Mouse (Mus musculus): ENCODE measurements around the gene Ublcp1.

Gene Ublcp1

DNA sequence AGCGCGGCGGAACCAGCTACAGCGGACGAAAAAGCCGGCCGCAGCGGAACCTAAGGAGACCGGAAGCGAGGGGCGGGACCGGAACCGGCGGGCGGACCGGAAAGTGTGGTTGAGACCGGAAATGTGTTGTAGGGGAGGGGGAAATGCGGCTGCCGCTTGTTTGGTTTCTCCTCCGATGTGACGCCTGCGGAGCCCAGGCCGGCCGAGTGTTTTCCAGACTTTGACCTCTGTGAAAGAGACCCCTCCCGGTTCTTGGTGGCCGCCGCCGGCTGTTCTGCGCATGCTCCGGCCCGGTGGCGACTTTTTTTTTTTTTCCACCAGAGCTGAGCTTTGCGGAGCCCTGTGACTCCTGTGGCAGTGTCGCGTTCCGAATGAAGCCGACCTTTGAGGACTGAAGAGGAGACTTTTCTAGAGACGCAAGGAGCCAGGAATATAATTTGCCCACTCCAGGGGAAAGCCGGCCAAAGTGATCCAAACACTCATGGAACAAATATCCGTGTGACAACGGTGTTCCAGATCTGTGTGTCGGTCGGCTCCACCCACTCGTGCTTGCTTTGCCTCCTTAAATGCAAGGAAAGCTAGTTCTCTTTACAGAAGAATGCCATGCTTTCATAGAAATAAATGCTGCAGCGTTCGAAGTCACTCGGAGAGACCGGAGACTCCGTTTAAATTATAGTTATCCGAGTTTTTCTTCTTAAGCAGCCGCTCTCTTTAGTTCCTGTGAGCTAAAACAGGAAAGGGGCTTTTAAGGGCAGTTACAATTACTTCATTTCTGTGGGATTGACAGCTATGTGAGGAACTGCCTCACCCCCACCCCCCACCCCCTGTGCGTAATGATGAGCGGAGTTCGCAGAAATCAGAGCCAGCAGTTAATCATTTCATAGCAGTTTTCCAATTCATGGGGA lies at the start of gene Ublcp1:
Gene Ublcp1, minus strand, starts transcription at position 67 of the 905 bp plus-strand sequence.
- peak; percentile 95 for DNase-seq

DNA sequence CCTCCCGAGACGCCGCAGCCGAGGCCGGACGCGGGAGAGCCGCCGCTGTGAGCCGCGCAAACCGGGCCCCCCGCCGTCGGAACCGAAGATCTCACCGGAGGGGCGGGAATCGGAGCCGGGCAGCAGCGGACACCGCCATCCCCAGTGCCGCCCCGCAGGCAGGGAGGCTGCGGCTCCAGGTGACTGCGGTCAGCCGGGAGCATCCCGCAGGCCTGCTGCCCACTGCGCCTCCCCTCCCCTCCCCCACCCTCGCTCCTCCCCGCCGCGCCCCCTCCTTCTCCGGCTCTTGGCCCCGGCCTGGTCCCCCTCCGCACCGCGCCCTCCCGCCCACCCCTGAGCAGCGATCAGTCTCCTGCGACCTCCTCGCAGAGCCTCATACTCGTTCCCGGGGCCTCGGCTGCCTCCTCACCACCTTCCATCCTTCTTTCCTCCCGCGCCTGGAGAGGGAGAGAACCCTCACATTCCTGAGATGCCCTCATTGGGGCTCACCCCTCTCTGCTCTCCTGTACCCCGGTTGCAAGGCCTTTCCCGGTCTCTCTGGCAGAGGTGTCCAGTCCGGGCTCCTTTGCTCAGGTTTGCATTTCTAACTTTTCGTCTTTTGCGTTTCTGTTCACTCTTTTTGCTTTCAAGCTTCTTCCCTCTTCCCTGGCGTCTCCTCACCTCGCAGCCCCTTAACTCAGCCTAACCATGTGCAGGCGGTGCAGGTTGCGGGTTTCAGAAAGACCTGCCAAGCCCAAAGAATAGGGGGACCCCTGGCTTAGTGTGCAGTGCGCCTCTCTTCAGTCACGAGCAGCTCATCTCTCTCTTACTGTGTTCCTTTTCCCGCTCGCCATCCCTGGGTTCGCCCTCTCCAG lies 49.0 kb upstream of the Ublcp1 start:
- no peak for DNase-seq

DNA sequence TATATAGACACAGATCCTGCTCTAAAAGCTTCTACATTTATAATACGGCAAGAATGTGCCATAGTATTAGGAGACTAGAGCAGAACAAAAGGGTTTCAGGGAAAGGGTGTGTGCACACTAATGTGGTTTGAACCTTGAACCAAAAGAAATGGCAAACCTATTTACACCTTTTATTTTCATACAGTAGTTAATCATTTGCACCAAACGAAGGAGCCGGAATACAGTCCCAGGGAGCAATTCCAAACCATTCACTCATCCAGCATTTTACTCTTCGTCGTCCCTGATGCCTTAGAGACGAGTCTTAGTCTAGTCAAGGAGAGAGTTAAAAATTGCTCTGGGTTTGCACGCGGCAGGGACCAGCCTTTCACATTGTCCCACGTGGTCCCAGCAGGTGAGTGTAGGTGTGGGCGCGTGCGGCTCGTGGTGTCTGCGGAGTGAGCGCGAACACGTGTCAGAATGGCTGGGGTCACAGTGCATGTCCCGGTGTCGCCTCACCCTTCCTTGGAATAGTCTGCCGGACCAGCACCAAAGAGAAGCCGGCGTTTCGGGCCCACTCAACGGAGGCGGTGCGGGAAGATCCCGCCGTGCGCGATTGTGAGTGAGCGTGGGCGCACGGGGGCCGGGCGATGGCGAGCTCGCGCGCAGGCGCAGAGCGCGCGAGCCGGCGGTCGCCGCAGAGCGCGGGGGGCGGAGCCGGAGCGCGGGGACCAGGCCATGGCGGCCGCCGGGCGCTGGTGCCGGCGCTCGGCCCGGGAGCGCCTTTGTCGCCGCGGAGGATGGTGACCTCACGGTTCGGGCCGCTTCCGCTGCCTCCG lies 48.2 kb upstream of the Ublcp1 start, which contains the start of gene Rnf145:
Gene Rnf145, plus strand, starts transcription at position 684 of the 815 bp plus-strand sequence.
- DNase-seq, result peak; percentile 62 to 77

- no peak for DNase-seq
Measured at GRCm38 (mm10) chr11:44517561-44518280, 47.4 kb upstream of the Ublcp1 start.

DNA sequence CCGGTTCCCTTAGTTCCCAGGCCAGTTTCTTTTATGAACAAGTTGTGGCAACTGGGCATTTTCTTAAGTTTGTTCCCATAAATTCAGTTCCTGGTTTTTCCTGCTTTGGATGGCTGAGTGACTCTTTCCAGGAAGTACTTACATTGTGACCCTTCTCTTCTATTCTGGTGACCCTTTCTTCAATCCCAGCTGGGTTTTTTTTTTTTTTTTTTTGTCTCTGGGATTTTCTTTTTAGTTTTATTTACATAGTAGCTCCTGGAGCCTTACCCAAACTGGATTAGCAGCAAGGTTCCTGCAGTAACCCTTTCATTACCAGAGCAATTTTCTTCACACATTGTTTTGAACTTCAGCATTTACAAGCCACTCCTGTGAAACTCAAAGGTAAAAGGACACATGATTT lies 46.1 kb upstream of the Ublcp1 start:
- DNase-seq, result no peak

DNA sequence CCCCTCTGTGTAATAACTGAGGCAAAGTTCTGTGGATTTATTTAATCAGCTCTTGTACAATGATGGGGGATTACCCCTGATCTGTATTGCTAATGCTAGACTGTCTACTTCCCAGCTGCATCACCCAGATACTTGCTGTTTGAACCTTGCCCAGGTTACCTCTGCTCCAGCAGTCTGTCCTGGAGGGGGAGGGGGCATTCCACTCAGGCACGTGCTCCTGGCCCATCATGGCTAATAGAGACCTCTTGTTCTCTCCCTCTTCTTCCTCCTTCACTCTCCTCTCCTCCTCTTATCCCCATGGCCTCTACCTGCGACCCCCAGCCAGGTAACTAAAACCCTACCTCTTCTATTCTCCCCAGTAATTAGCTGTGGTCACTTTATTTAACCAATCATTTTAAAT lies 44.4 kb upstream of the Ublcp1 start:
- DNase-seq, result peak; percentile 72 to 80

DNA sequence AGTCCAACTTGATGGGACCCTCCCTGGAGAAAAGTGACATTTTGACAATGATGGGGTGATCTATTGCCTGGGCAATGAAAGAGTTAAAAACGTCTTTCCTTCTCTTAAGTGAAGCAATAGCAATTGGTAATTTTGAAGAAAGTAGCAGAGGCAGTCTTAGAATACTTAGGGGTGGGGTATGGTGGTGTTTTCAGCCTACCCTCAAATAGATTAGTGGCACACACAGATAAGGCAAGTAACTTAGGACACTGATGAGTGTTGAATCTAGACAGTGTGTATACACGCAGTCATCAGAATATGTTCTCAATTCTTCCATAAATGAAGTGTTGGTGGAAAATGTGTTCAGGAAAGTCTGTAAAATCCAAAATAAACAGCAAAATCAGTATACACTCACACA lies 42.7 kb upstream of the Ublcp1 start:
- DNase-seq, result no peak

DNA sequence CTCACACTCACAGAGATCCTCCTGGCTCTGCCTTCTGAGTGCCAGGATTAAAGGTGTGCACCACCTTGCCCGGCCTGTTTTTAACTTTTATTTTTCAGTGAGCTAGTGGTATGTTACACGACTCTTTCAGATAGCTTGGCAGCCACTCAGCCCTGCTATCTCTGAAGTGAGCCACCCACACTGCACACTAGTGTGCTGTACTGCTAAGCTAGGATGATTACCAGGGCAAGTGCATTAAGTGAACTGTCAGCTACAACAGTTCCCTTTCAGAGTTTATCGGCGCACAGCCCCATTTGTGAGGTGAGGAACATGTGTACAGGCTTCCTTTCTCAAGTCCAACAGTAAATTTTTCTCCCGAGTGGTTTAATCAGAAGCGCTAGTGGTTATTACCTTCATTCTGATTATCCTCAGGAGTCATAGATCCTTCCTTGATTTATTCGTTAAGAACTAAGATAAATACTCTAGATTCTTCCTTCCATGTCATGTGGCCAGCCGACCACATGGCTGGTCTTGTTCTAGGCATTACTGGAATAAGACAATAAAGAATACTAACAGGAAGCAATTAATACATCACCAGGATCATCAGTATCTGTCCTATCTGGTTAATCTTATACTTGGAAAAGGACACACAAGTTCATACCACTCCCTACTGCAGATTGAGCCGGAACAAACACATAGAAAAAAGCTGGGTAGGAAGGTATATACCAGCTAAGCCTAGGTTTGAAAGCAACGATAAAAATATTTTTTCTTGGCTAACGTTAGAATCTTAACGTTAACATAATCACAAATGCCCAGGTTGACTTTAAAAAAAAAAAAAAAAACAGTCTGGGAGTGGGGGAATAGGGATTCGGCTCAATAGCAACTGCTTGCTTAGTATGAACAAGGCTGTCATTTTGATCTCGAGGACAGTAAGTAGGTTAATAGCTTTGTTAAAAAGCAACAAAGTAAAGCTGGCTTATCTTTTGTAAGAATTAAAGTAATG lies 42.0 kb upstream of the Ublcp1 start:
- DNase-seq, result no peak

- no peak for DNase-seq
Measured at GRCm38 (mm10) chr11:44510371-44510770, 40.1 kb upstream of the Ublcp1 start.

DNA sequence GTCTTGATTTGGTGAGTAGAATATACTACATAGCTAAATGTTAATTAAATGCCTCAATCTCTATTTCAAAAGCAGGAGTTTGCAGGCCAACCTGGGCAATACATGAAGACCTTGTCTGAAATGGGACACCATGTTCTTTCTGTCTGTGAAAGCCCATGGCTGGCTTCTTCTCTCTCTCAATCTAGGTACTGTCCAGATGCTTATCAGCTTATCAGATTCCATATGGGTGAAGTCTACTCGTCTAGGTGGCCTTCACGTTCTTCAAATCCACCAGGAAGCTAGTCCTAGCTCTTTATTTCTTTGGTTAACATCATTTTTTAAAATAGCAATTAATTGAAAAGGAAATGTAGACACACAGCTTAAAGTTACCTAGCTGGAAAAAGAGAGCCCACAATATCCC lies 39.6 kb upstream of the Ublcp1 start:
- DNase-seq, result no peak

DNA sequence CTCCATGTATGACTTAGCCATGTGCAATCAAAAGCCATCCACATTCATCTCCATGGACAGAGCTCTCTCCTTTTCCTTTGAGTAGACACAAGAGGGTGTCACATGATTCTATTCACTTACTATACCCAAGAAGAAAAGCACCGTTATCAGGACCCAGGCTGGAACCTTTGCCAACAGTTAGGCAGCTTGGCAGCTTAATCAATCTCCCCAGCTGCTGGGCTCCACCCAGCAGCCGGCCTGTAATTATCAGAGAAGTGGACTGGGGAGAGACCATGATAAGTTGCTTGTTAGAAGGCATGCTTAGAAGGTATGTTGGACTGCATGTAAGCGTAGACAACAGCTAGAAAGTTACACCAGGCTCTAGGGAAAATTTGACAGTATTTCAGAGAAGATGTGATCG lies 38.6 kb upstream of the Ublcp1 start:
- no peak for DNase-seq

- no peak for DNase-seq
Measured at GRCm38 (mm10) chr11:44504761-44505160, 34.5 kb upstream of the Ublcp1 start.

GRCm38 (mm10) chr11:44504146-44504545 lies 33.8 kb upstream of the Ublcp1 start:
- DNase-seq, result no peak

DNA sequence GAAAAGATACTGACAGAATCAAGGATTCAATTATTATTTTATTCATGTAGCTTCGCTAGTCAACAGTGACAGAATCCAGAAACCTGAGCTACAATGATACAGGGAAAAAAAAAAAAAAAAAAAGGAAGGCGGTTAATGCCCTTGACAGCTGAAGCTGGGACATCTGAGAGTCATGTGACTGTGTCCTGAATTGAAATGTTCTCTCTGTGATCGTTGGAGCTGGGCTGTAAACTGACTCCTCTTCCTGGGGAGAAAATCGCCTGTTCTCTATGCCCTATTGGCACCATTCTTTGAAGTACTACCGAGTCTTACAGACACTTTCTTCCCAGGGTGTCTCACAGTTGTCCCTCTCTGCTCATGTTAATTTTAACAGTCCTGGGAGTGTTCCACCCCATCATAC lies 32.6 kb upstream of the Ublcp1 start:
- DNase-seq, result no peak

- no peak for DNase-seq
Measured at GRCm38 (mm10) chr11:44501477-44501876, 31.2 kb upstream of the Ublcp1 start.

GRCm38 (mm10) chr11:44500966-44501365 lies 30.7 kb upstream of the Ublcp1 start:
- no peak for DNase-seq

DNA sequence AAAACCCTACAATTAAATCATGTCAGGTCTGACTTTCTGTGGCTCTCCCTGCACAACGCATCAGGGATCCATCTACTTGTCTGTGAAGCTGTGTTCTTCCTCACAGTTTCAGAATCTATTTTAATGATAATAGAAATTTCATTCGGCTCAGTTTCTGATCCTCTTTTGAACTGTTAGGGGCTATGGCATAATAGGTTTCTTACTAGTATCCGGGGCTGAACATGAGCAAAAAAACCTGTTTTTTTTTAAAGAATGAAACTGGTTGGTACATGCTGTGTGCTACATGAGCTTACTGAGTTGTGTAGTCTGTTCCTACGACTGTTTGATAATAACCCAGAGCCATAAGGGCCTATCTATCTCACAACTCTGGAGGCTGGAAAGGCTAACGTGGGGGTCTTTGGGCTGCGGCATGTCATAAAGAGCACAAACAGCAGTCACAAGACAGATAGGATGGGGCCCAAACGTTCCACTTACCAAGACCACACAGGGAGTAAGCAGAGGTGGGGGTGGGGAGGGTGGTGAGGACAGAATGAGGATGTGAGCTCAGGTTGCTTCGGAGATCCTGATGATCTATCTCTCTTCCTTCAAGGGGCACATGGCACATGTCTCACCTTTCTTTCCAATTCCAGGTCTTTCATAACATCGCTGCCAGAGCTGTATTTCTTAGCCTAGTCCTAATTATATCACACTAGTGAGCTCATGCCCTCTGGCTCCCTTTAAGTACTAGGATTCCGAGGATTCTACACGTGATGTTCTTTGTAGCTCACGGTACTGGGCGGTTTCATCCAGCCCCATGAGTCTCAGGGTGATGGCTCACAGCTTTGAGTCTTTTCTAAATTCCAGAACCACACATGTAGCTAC lies 28.3 kb upstream of the Ublcp1 start:
- DNase-seq, result no peak

GRCm38 (mm10) chr11:44496217-44496616 lies 25.9 kb upstream of the Ublcp1 start:
- peak in 1 of 2 experiments; percentile 7 for DNase-seq

DNA sequence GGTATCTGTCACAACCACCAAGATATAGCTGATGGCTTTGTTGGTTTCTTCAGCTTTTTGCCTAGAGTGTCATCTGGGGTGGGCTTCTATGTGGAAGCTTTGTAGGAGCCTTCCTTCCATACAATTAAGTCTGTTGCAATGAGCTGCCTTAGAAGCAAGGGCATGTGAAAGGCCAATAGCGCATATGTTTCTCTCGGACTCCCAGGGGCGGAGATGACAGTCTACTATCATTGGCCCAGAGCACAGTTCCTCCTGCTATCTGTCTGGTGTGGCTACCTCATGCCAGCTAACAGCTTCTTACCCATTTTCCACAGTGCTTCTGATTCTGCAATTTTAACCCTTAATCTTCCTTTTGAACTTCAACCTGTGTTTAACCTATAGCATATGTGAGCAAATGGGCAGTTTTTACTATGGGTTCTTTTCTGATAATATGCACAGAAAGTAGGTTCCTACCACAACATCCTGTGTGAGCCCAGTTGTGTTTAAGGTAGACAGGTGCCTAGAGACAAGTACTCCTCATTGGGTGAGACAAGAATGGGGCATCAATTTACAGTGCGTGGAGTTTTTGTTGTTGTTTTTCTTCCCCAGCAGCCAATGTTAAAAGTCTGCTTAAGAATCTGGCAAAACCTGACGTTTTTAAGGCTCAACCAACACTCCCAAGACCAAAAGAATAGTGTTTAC lies 24.5 kb upstream of the Ublcp1 start:
- DNase-seq, result no peak
